In genomic region chr5:115556217-115556616, GRCm38 (mm10) we compare ENCODE assay signal across 9 mouse cellular contexts. TPM values are rescaled to one million over a fixed set of nuclear protein-coding genes. Genes with fewer than 3 reads are reported as not detected.
DNase-seq lines count a peak whose midpoint lies in the region; ATAC-seq and TF ChIP-seq lines count a peak whose summit lies in the region.
"Had no signal": no experiment of that assay in that cellular context is flagged by ENCODE, and none has a peak within 500 bp of the region (broad histone marks: within the 10 kb centered on the region; RNA-seq: fewer than 3 reads in every experiment).

No protein-coding gene starts in this region.

- TF ChIP-seq EP300 in liver, postnatal 0 days (IDR thresholded peaks at IDR 0.05; ENCODE audit: low read depth), result no peak

- TF ChIP-seq POLR2A in cerebellum, adult 2 months (IDR thresholded peaks at IDR 0.05; ENCODE audit: borderline replicate concordance, insufficient read depth, low read length), result no peak

- no peak overlapping the region for H3K4me3 ChIP-seq in cerebellum, adult 2 months (replicated peaks; ENCODE audit: insufficient read depth, low read depth, low read length)
- no peak overlapping the region for H3K4me3 ChIP-seq in liver, postnatal 0 days (ENCODE audit: low read depth, low read length)
- H3K4me3 ChIP-seq: heart, embryonic 15.5 days had no signal

- peak; percentile 95 for TF ChIP-seq CTCF in cerebellum, adult 2 months (IDR thresholded peaks at IDR 0.05; ENCODE audit: borderline replicate concordance, insufficient read depth, low read depth, low read length)
- peak; percentile 99 for TF ChIP-seq CTCF in liver, postnatal 0 days (IDR thresholded peaks at IDR 0.05; ENCODE audit: low read depth)

- ATAC-seq in liver, postnatal 0 days, result no peak
- no peak for ATAC-seq in monocyte, adult 5-6 weeks (replicated peaks; ENCODE audit: insufficient number of reproducible peaks, low FRiP score, low TSS enrichment, poor library complexity, severe bottlenecking)

- WGBS in cerebellum, adult 2 months, result 8% methylated on average over 8 of the region's 8 CpGs
- WGBS in liver, postnatal 0 days (ENCODE audit: insufficient replicate concordance), result 19% methylated on average over 8 of the region's 8 CpGs

- H3K9me3 ChIP-seq in liver, postnatal 0 days (ENCODE audit: low read length), result no peaks in the 10 kb centered on the region
- H3K9me3 ChIP-seq: heart, embryonic 15.5 days had no signal

- H3K4me1 ChIP-seq in cerebellum, adult 2 months (ENCODE audit: control insufficient read depth, insufficient read depth, low read length), result peaks cover 6% of the 10 kb centered on the region
- peaks cover 14% of the 10 kb centered on the region for H3K4me1 ChIP-seq in liver, postnatal 0 days (ENCODE audit: insufficient read depth)

- no peak overlapping the region for H3K9ac ChIP-seq in liver, postnatal 0 days (replicated peaks)
- H3K9ac ChIP-seq: heart, embryonic 15.5 days had no signal

- H3K4me2 ChIP-seq in liver, postnatal 0 days (ENCODE audit: low read depth, low read length), result 0 out of 2 replicates have a peak overlapping the region, but pooled peaks have one; percentile 38
- H3K4me2 ChIP-seq: heart, embryonic 15.5 days had no signal

- H3K36me3 ChIP-seq in liver, postnatal 0 days (replicated peaks; ENCODE audit: insufficient read depth, low read length), result peaks cover 44% of the 10 kb centered on the region

- no peaks in the 10 kb centered on the region for H3K27me3 ChIP-seq in cerebellum, adult 2 months (ENCODE audit: control insufficient read depth, insufficient read depth, low read length)
- no peaks in the 10 kb centered on the region for H3K27me3 ChIP-seq in liver, postnatal 0 days (ENCODE audit: insufficient read depth, low read length)
- H3K27me3 ChIP-seq: heart, embryonic 15.5 days had no signal

- H3K27ac ChIP-seq in cerebellum, adult 2 months (ENCODE audit: insufficient read depth, low read length), result no peak overlapping the region
- no peak overlapping the region for H3K27ac ChIP-seq in liver, postnatal 0 days (ENCODE audit: low read depth)
- H3K27ac ChIP-seq: heart, embryonic 15.5 days had no signal

- peak; percentile 66 for DNase-seq in urinary bladder, postnatal 25 days (ENCODE audit: low spot score)
- no peak for DNase-seq in urinary bladder, postnatal 10 days (ENCODE audit: low spot score)
- DNase-seq in cerebellum, adult 2 months, result peak; percentile 78 to 80
- DNase-seq in gastrocnemius, postnatal 10 days, result peak; percentile 76
- peak; percentile 81 to 88 for DNase-seq in kidney, postnatal 4 days
- DNase-seq in liver, postnatal 0 days, result peak; percentile 81
- peak; percentile 54 for DNase-seq in right cerebral cortex, postnatal 25 days

RNA-seq across cellular contexts. Expression of gene Rplp0, which starts 3.0 kb away (rescaled TPM):
- 478 and 485 TPM in 2 replicates for polyA plus RNA-seq in cerebellum, adult 2 months (2012; rRNA removed)
- 100 to 1,000 TPM; 938 to 959 TPM for total RNA-seq in gastrocnemius, postnatal 10 days (2021)
- 793 and 822 TPM in 2 replicates for polyA plus RNA-seq in liver, postnatal 0 days (2015; fragmentation: Nextera tagmentation; extraction: Ambion mirVana)
- 991 to 1,396 TPM (median 1,306 TPM) in 3 replicates for total RNA-seq in monocyte, adult 5-6 weeks (2017)

RNA-seq across cellular contexts. Expression of gene Gcn1l1, which starts 8.8 kb away (rescaled TPM):
- 39.3 and 40.9 TPM in 2 replicates for polyA plus RNA-seq in cerebellum, adult 2 months (2012; rRNA removed)
- total RNA-seq in gastrocnemius, postnatal 10 days (2021), result 10 to 100 TPM; 33.4 to 41.7 TPM
- 7.7 and 10.3 TPM in 2 replicates for polyA plus RNA-seq in liver, postnatal 0 days (2015; fragmentation: Nextera tagmentation; extraction: Ambion mirVana)
- 16.9 to 37.5 TPM (median 22.8 TPM) in 3 replicates for total RNA-seq in monocyte, adult 5-6 weeks (2017)

RNA-seq across cellular contexts. Expression of gene Pxn, which starts 49.7 kb away (rescaled TPM):
- 194 and 240 TPM in 2 replicates for polyA plus RNA-seq in cerebellum, adult 2 months (2012; rRNA removed)
- total RNA-seq in gastrocnemius, postnatal 10 days (2021), result 100 to 1,000 TPM; 107 to 130 TPM
- polyA plus RNA-seq in liver, postnatal 0 days (2015; fragmentation: Nextera tagmentation; extraction: Ambion mirVana), result 14.9 and 16.3 TPM in 2 replicates
- 85.9 to 113 TPM (median 106 TPM) in 3 replicates for total RNA-seq in monocyte, adult 5-6 weeks (2017)
